Mouse (Mus musculus) kidney, embryonic 14.5 days (tissue): ENCODE data around the gene Kif5c. TPM values are rescaled to one million over a fixed set of nuclear protein-coding genes. Genes with fewer than 3 reads are reported as not detected.

Source experiments
- ATAC-seq: fragments of 200-750 bp; cut with Nextera tagmentation; 2 replicates; pipeline ENCODE4 v1.8.0; 2017; ENCODE audit warnings: moderate number of reproducible peaks, mild to moderate bottlenecking, moderate TSS enrichment, moderate library complexity; ENCODE audit not compliant: low FRiP score, low TSS enrichment
- H3K27ac ChIP-seq: fragments of 300-500 bp; sonication (generic); 2 replicates; pipeline ENCODE4 v1.5.1; 2014; ENCODE audit warnings: low read depth, mild to moderate bottlenecking, low read length, moderate library complexity, mixed read lengths
- H3K27me3 ChIP-seq: fragments of 300-500 bp; sonication (generic); 2 replicates; pipeline ENCODE4 v1.6.1; 2014; ENCODE audit warnings: mild to moderate bottlenecking, low read length; ENCODE audit not compliant: control insufficient read depth, insufficient read depth
- H3K36me3 ChIP-seq: fragments of 300-500 bp; sonication (generic); 2 replicates; pipeline ENCODE4 v1.6.1; 2014; ENCODE audit warnings: low read length, mixed read lengths; ENCODE audit not compliant: control insufficient read depth, insufficient read depth
- H3K4me1 ChIP-seq: fragments of 300-500 bp; sonication (generic); 2 replicates; pipeline ENCODE4 v1.6.1; 2014; ENCODE audit warnings: low read length, mixed read lengths; ENCODE audit not compliant: control insufficient read depth, insufficient read depth
- H3K4me2 ChIP-seq: fragments of 300-500 bp; sonication (generic); replicated peaks from 2 replicates; pipeline ENCODE4 v1.6.1; 2014; ENCODE audit warnings: low read depth, mild to moderate bottlenecking, low read length
- H3K4me3 ChIP-seq: fragments of 300-500 bp; sonication (generic); 2 replicates; pipeline ENCODE4 v1.5.1; 2014; ENCODE audit warnings: mild to moderate bottlenecking, low read length
- H3K9ac ChIP-seq: fragments of 300-500 bp; sonication (generic); 2 replicates; pipeline ENCODE4 v1.6.1; 2014; ENCODE audit warnings: low read depth, mild to moderate bottlenecking, low read length, moderate library complexity
- H3K9me3 ChIP-seq: fragments of 300-500 bp; sonication (generic); 2 replicates; pipeline ENCODE4 v1.6.1; 2016; ENCODE audit warnings: low read length; ENCODE audit not compliant: control insufficient read depth
- WGBS: fragments of 180-500 bp; shearing (Covaris S2); extraction: QIAGEN DNeasy Blood & Tissue Kit; methylation state at CpG from one replicate; pipeline ENCODE4 v1.1.7; 2014; 5-methylcytosine and 5-hydroxymethylcytosine counted together
- polyA plus RNA-seq: library from polyadenylated mRNA; unstranded; fragments of >200 nt; fragmentation: Nextera tagmentation; extraction: Ambion mirVana; gene quantifications from 2 replicates; pipeline ENCODE4 v1.2.1, GENCODE M21; 2014

The Kif5c gene
- polyA plus RNA-seq, 1 experiment from 2014 or later: 6.6 TPM

DNA sequence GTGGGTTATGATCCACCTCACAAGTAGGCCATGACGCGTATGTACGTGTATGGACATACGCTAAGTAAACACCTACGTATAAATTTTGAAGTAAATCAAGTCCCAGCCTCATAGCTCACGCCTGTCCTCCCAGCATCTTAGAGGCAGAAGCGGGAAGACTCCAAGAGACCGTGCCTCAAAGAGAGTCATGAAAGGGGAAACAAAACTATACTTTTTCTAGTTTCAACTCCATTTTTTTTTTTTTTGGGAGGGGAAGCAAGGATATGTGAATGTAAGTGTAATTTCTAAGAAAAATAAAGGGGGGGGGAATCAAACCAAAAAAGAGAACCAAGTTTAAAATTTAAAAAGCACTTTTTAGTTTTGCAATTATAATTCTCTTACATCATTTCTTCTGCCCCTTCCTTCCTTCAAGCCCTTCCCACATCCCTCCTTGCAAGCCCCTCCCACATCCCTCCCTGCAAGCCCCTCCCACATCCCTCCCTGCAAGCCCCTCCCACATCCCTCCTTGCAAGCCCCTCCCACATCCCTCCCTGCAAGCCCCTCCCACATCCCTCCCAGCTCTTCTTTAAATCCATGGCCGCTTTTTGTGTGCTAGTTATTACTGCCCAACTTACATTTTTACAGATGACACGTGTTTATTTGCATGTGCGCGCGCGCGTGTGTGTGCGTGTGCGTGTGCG, 98.5 kb downstream of the Kif5c start:
- no peak overlapping the region for H3K4me2 ChIP-seq
- H3K27ac ChIP-seq: no peak overlapping the region
- no peaks in the 10 kb centered on the region for H3K27me3 ChIP-seq
- peaks cover 15% of the 10 kb centered on the region for H3K4me1 ChIP-seq
- H3K9ac ChIP-seq: no peak overlapping the region
- H3K4me3 ChIP-seq: no peak overlapping the region
- H3K36me3 ChIP-seq: no peaks in the 10 kb centered on the region
- ATAC-seq: no peak
- H3K9me3 ChIP-seq: no peaks in the 10 kb centered on the region
- WGBS: 92% methylated on average over 18 of the region's 18 CpGs

DNA sequence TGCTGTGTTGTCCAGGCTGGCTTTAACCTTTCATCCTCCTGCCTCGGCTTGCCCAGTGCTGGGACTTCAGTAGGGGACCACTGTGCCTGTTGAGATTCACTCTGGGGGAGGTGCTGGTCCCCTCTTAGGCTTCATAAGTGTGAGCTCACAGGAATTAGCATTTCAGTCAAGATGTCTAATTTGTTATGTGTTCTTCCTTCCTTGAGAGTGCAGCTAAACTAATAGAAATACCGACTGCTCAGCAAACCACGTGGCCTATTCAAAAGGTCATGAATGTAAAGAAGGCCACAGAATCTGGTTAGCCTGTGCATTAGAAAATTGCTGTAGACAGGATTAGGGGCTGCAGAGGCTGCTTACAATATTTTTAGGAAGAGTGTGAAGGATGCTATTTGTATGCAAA, 99.4 kb downstream of the Kif5c start:
- Histone ChIP-seq H3K27ac (no peak overlapping the region), H3K4me2 (no peak overlapping the region), H3K9ac (no peak overlapping the region), H3K27me3 (no peaks in the 10 kb centered on the region), H3K9me3 (no peaks in the 10 kb centered on the region), H3K4me1 (peaks cover 15% of the 10 kb centered on the region), H3K36me3 (no peaks in the 10 kb centered on the region; the same call in 1 of the 2 replicates), H3K4me3 (no peak overlapping the region)
- ATAC-seq: no peak
- 31% methylated on average over 3 of the region's 3 CpGs for WGBS

DNA sequence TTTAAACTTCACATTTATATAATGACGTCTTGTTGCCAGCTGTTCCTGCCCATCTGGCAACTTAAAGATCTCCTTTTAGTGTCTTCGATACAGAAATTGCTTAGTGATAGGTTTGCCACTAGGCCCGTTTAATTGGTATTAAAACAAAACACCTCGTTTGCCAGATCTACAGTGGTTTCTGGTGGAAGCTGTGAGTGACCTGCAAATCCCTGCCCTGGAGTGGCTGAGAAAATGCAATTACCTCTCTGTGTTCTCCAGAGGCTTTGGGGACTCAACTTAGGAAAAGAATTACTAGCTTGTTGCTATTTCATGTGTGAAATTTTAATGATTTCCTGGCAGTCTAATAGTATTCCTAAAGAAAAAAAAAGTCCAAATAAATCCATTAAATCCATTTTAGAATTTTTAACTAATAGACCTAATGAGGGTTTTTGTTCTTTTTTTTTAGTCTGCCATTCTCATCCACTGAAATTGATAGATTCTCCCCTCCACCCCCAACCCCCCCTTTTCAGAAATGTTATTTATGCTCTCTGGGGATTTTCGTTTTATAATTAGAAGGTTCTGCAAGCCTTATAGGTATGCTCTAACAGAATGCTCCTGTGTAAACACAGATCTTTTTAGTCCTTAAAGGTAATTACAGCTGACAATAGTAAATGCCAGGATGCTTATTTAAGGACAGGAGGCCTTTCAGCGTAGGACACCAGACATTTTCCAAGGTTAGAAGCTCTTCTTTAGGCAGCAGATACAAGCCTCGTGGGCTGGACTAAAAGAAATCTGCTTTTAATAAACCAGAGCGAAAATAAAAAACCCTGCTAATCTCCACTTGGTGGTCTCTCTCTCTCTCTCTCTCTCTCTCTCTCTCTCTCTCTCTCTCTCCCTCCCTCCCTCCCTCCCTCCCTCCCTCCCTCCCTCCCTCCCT, 100.1 kb downstream of the Kif5c start:
- Histone ChIP-seq H3K9me3 (no peaks in the 10 kb centered on the region), H3K4me1 (peaks cover 15% of the 10 kb centered on the region), H3K9ac (no peak overlapping the region), H3K4me3 (no peak overlapping the region), H3K27me3 (no peaks in the 10 kb centered on the region), H3K4me2 (no peak overlapping the region), H3K36me3 (no peaks in the 10 kb centered on the region; the same call in 1 of the 2 replicates), H3K27ac (no peak overlapping the region)
- no peak for ATAC-seq
- WGBS: 41% methylated on average over 8 of the region's 8 CpGs

DNA sequence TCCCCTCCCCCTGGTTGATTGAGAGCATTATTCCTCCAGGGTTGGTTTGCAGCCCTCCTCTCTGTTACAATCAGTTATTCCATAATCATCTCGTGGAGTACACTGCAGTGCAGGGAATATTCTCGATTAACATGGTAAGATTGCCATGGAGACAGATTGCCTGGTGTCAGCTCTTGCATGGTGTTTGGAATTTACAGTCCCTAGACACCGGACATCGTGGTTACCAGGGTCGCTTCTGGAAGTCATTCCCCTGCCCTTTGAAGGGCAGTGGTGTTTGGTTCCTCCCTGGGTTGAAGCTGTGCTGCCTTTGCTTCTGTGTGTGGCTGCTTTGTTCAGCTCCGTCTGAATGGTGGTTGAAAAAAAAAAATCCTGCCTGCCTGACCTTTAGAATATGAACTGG, 100.8 kb downstream of the Kif5c start:
- H3K4me1 ChIP-seq: peaks cover 15% of the 10 kb centered on the region

DNA sequence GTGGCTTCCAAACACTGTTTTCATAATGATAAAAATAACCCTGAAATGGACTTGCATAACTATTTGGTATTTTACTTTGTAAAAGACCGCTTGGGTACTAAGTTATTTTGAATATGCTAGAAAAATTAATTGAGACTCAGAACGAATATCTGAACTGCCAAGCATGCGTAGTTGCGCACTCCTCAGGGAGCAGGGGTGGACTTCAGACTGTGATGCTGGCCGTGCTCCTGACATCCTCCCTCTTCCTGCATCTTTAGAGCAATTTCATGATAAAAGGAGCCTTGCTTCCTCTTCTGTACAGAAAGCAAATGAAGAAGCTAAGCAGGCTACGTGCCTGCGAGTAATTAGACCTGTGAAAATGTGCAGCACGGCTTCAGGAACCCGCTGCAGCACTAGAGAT, 101.2 kb downstream of the Kif5c start:
- WGBS: 28% methylated on average over 9 of the region's 9 CpGs
- H3K4me1 ChIP-seq: peaks cover 15% of the 10 kb centered on the region

More for the DNA sequence above, 100.8 kb downstream of the Kif5c start:
- Histone ChIP-seq H3K9ac (no peak overlapping the region), H3K4me2 (no peak overlapping the region; the same call in 1 of the 2 replicates), H3K9me3 (no peaks in the 10 kb centered on the region), H3K27ac (0 out of 2 replicates have a peak overlapping the region, but pooled peaks have one; percentile 26), H3K36me3 (no peaks in the 10 kb centered on the region; the same call in 1 of the 2 replicates), H3K4me3 (no peak overlapping the region), H3K27me3 (no peaks in the 10 kb centered on the region)
- ATAC-seq: peak; percentile 69; the same call in 1 of the 2 replicates
- 7% methylated on average over 6 of the region's 6 CpGs for WGBS

DNA sequence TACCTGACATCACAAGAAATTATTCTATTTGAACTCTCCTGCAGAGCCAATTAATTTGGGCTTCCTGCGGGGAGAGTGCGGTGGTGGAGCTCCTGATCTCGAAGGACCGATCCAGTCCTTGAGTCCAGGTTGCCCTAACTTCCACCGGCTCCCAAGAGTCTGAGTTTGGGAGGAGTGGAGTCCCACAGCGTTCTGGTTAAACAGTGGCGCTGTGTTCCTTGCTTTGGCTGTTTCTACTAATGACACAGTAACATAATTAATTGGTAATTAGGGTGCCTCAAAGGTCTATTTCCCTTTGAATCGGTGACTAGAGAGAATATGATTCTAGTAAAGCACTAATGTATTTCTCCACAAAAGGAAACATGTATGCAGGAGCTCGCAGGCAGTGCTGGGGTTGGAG, 103.2 kb downstream of the Kif5c start:
- Histone ChIP-seq H3K4me2 (no peak overlapping the region), H3K9ac (no peak overlapping the region), H3K36me3 (no peaks in the 10 kb centered on the region; the same call in 1 of the 2 replicates), H3K4me3 (no peak overlapping the region), H3K4me1 (peaks cover 15% of the 10 kb centered on the region), H3K27ac (peak overlapping the region; percentile 61; the same call in 1 of the 2 replicates), H3K27me3 (no peaks in the 10 kb centered on the region), H3K9me3 (no peaks in the 10 kb centered on the region)
- 55% methylated on average over 9 of the region's 9 CpGs for WGBS
- no peak for ATAC-seq

More for the DNA sequence above, 101.2 kb downstream of the Kif5c start:
- Histone ChIP-seq H3K9ac (no peak overlapping the region), H3K4me3 (no peak overlapping the region), H3K9me3 (no peaks in the 10 kb centered on the region), H3K27me3 (no peaks in the 10 kb centered on the region), H3K4me2 (no peak overlapping the region), H3K36me3 (no peaks in the 10 kb centered on the region; the same call in 1 of the 2 replicates), H3K27ac (peak overlapping the region; percentile 2; the same call in 1 of the 2 replicates)
- ATAC-seq: no peak

DNA sequence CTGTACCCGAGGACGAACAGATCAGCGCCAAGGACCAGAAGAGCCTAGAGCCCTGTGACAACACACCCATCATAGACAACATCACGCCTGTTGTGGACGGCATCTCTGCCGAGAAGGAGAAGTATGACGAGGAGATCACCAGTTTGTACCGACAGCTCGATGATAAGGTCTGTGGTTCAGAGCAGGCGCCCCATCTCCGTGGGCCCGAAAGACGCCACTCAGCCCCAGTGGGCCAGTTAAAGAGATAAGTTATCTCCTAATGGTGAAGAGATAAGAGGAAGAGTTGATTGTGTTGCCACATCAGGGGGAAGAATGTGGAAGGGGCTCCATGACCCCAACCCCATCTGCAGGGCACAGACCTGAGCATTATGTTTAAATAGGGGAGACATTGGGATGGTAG, 103.9 kb downstream of the Kif5c start:
- no peak overlapping the region for H3K4me2 ChIP-seq
- no peaks in the 10 kb centered on the region for H3K9me3 ChIP-seq
- H3K9ac ChIP-seq: no peak overlapping the region
- H3K4me3 ChIP-seq: no peak overlapping the region
- ATAC-seq: no peak
- peak overlapping the region; percentile 61; the same call in 1 of the 2 replicates for H3K27ac ChIP-seq
- WGBS: 77% methylated on average over 13 of the region's 13 CpGs
- no peaks in the 10 kb centered on the region; the same call in 1 of the 2 replicates for H3K36me3 ChIP-seq
- peaks cover 15% of the 10 kb centered on the region for H3K4me1 ChIP-seq
- H3K27me3 ChIP-seq: no peaks in the 10 kb centered on the region

DNA sequence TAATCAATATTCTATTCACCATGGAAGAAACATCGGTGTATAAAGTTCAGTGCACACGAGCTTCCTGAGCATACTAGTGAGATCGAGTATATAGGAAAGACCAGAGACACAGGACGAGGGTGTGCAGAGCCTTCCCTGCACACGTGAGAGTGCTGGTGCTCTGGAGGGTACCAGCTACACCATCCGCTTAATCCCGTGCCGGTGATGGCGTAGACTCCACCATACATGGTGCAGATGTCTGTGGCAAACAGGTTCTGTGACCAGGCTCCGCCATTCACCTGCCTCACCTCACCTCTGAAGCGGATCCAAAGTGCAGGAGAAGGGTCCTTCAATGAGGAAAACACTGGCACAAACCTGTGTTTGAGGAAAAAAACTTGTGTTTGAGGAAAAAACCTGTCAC, 107.6 kb downstream of the Kif5c start:
- H3K36me3 ChIP-seq: no peaks in the 10 kb centered on the region; the same call in 1 of the 2 replicates
- no peak overlapping the region for H3K4me2 ChIP-seq
- H3K27ac ChIP-seq: 0 out of 2 replicates have a peak overlapping the region, but pooled peaks have one; percentile 4
- no peaks in the 10 kb centered on the region for H3K27me3 ChIP-seq
- no peak for ATAC-seq
- H3K4me1 ChIP-seq: no peaks in the 10 kb centered on the region; the same call in 1 of the 2 replicates
- no peak overlapping the region for H3K9ac ChIP-seq
- H3K9me3 ChIP-seq: no peaks in the 10 kb centered on the region
- WGBS: 89% methylated on average over 11 of the region's 11 CpGs
- no peak overlapping the region for H3K4me3 ChIP-seq
